Mouse (Mus musculus): ENCODE results near the gene Tspan7.
A peak's percentile ranks its signal among the peaks of the same experiment; 100 is the strongest.

Tspan7 gene

GRCm38 (mm10) chrX:10549708-10550107 is 64.8 kb downstream of the Tspan7 start:
- DNase-seq (ENCODE audit: low read depth, low spot score), result no peak

GRCm38 (mm10) chrX:10556899-10557298 is 71.9 kb downstream of the Tspan7 start:
- no peak for DNase-seq (ENCODE audit: low read depth, low spot score)

- DNase-seq (ENCODE audit: low read depth, low spot score), result no peak
These were observed 72.6 kb downstream of the Tspan7 start for GRCm38 (mm10) chrX:10557596-10557995.

GRCm38 (mm10) chrX:10558625-10559024 is 73.7 kb downstream of the Tspan7 start:
- DNase-seq (ENCODE audit: low read depth, low spot score), result peak; percentile 34

GRCm38 (mm10) chrX:10565811-10566210 is 80.9 kb downstream of the Tspan7 start:
- peak; percentile 73 for DNase-seq (ENCODE audit: low read depth, low spot score)

GRCm38 (mm10) chrX:10574523-10574922 is 89.6 kb downstream of the Tspan7 start:
- DNase-seq (ENCODE audit: low read depth, low spot score), result peak; percentile 82

- peak; percentile 66 for DNase-seq (ENCODE audit: low read depth, low spot score)
These were observed 90.4 kb downstream of the Tspan7 start for GRCm38 (mm10) chrX:10575406-10575805.

GRCm38 (mm10) chrX:10576349-10576748 is 91.4 kb downstream of the Tspan7 start:
- no peak for DNase-seq (ENCODE audit: low read depth, low spot score)

GRCm38 (mm10) chrX:10577356-10577755 is 92.4 kb downstream of the Tspan7 start:
- peak; percentile 57 for DNase-seq (ENCODE audit: low read depth, low spot score)

GRCm38 (mm10) chrX:10582731-10583130 is 97.8 kb downstream of the Tspan7 start:
- no peak for DNase-seq (ENCODE audit: low read depth, low spot score)

- DNase-seq (ENCODE audit: low read depth, low spot score), result peak; percentile 50
These were observed 107.3 kb downstream of the Tspan7 start for GRCm38 (mm10) chrX:10592244-10592643.

GRCm38 (mm10) chrX:10593561-10593960 is 108.6 kb downstream of the Tspan7 start:
- no peak for DNase-seq (ENCODE audit: low read depth, low spot score)

- DNase-seq (ENCODE audit: low read depth, low spot score), result peak; percentile 50
These were observed 132.2 kb downstream of the Tspan7 start for GRCm38 (mm10) chrX:10617119-10617518.

GRCm38 (mm10) chrX:10641062-10641461 is 156.1 kb downstream of the Tspan7 start:
- DNase-seq (ENCODE audit: low read depth, low spot score), result no peak
